Mouse (Mus musculus) spleen, postnatal 10 days (tissue): ENCODE measurements around the gene Depdc1b.

ENCODE experiments used
- DNase-seq, 2 experiments: peaks; one replicate each; pipeline ENCODE4 v3.0.0; 2021 to 2022; ENCODE audit warnings: low spot score in 2 of 2

Gene Depdc1b

DNA sequence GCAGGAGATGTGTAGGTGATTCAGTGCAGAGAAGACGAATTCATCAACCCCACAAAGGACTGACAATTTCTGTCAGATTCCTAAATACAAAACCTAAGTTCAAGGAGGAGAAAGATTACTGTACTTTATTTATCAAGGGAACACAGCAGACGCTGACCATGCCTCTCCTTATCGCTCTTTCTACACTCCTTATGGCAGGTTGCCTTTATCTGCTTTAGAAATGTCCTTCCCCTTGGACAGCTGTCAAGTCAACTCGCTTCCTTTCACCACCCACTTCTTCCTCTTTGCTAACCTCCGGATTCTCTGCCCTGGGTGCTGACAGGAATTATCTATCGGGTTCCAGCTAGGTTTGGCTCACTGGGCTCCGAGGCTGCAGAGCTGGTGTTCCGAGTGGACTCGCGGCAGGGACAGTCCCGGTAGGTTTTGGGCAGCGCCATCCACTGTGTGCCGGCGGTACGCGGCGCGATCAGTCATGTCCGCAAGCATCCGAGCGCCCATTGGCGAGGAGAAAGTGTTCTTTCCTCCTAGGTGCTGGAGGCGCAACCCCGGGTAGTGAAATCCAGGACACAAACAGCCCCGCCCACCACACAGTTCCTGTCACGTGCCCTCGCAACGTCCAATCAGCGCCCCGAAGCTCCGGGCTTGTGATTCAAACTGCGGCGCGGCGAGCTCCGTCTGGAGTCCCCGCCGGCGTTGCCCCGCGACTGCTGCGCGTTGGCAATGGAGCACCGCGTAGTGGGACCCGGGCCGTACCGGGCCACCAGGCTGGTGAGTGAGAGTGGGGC, at the start of gene Depdc1b:
Gene Depdc1b (plus strand): TSS at position 631 of the 785 bp plus-strand sequence.
- peak; percentile 94 to 98 for DNase-seq

- no peak for DNase-seq
Measured at GRCm38 (mm10) chr13:108267841-108268634, 48.1 kb upstream of the Depdc1b start.

DNA sequence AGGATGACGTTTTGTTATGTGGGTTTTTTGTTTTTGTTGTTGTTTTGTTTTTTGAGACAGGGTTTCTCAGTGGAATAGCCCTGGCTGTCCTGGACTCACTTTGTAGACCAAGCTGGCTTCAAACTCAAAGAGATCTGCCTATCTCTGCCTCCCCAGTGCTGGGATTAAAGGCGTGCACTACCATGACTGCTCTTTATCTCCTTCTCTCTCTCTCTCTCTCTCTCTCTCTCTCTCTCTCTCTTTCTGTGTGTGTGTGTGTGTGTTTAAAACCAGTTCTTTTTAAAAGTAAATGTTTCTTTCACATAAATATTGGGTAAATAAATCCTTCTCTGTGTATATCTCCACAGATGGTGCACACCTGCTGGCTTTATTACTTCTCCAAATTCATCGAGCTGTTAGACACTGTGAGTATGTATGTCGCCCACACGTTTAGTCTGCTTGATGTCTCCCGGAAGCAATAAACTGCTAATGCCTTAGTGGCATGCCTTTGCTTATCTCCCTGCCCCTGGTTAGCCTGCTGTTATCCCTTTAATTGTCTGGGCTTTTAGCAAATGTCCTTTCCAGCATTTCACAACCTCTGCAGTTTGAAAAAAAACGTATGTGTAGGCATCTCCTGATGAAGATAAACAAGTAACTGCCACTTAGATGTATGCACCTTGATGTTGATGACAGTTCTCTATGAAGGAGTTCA, 44.5 kb upstream of the Depdc1b start:
- DNase-seq = no peak

- no peak for DNase-seq
Measured at GRCm38 (mm10) chr13:108272332-108272731, 43.8 kb upstream of the Depdc1b start.

DNA sequence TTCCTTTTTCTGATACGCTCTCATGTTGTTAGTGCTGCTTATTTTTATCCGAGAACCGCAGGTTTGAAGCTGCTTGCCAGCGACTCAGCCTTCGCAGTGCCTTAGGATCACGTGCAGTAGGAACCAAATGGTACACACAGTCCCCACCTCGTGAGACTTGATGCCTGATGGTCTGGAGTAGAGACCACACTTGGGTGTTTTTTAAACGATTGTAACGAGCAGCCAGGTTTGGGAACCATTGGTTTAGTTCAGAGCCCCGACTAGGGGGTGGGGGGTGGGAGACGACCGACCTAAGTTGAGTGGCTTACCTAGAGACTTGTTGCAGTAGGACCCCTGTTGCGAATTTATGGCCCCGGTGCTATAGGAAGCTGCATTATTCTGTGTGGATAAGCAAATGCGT, 43.1 kb upstream of the Depdc1b start:
- DNase-seq = no peak

DNA sequence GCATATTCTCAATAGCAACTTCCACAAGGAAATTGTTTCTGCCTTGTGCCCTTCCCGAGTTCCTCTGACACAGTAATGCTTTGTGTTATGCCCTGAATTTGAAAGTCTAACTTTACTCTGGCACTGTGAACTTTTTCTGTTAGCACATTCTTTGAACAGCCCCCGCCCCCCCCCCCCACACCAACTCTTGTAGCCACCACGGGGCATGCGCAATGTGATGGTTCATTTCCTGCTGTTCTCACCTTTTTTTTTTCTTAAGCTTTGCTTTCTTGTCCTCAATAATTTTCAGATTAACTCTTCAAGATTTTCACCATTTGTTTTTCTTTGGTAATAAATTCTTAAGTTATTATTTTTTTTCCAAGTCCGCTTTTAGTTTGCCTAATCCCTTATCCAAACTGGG, 42.7 kb upstream of the Depdc1b start:
- DNase-seq = no peak

GRCm38 (mm10) chr13:108276561-108276960, 39.6 kb upstream of the Depdc1b start:
- DNase-seq = no peak

GRCm38 (mm10) chr13:108277320-108277719, 38.8 kb upstream of the Depdc1b start:
- DNase-seq = no peak

GRCm38 (mm10) chr13:108278592-108278991, 37.5 kb upstream of the Depdc1b start:
- no peak for DNase-seq

- DNase-seq = no peak
Measured at GRCm38 (mm10) chr13:108284312-108284711, 31.8 kb upstream of the Depdc1b start.

GRCm38 (mm10) chr13:108287953-108288352, 28.2 kb upstream of the Depdc1b start:
- no peak for DNase-seq

DNA sequence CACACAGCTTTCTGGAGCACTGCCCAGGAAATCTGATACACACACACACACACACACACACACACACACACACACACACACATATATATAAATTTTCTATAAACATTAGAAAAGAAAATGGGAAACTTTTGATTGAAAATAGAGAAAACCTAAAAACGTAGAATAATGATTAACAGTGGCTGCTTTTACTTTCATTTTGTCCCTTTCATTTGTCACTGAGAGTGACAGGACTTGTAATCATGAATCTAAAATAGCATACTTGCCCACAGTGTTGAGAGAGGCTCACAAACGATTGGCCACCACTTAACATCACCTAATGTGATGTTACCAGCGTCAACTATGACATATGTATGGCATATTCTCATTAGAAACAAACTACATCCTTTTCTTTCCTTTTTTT, 26.7 kb upstream of the Depdc1b start:
- DNase-seq = no peak

DNA sequence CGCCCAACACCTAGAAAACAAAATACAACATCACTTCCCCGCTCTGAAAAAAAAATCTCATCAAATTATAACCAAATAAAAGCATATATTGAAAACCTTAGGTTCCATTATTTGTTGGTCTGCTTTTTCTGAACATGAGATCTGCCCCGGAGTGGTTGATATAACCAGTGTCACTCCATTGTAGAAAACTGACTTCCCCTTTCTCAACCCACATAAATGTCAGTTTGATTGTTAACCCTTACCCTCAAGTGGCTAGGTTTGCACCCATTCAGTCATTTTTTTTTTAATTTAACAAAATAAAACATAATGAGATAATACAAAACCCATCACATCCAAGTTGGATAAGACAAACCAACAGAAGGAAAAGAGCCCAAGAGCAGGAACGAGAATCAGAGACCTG, 25.8 kb upstream of the Depdc1b start:
- DNase-seq = no peak

- peak; percentile 19 to 59 for DNase-seq
Measured at GRCm38 (mm10) chr13:108297350-108298093, 18.6 kb upstream of the Depdc1b start.

- no peak for DNase-seq
Measured at GRCm38 (mm10) chr13:108298241-108298640, 17.9 kb upstream of the Depdc1b start.

- DNase-seq = no peak
Measured at GRCm38 (mm10) chr13:108300346-108300950, 15.7 kb upstream of the Depdc1b start.

DNA sequence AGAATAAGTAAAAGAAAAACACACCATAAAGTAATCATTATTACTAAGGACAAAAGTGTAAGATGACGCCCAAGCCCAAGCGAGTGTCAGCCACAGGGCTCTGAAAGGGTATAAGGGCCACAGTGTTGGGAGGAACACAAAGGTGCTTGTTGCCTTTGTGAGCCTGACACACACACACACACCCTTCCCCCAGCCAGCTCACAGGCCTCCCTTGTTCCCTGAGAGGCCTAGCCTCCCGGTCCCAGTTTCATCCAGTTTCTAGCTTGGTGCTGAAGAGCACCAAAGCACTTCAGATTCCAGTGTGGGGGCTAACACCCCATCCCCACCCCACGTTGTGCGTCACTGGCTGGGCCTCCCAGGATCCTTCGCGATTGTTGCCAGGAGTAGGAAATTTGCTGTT, 14.7 kb upstream of the Depdc1b start:
- no peak for DNase-seq

DNA sequence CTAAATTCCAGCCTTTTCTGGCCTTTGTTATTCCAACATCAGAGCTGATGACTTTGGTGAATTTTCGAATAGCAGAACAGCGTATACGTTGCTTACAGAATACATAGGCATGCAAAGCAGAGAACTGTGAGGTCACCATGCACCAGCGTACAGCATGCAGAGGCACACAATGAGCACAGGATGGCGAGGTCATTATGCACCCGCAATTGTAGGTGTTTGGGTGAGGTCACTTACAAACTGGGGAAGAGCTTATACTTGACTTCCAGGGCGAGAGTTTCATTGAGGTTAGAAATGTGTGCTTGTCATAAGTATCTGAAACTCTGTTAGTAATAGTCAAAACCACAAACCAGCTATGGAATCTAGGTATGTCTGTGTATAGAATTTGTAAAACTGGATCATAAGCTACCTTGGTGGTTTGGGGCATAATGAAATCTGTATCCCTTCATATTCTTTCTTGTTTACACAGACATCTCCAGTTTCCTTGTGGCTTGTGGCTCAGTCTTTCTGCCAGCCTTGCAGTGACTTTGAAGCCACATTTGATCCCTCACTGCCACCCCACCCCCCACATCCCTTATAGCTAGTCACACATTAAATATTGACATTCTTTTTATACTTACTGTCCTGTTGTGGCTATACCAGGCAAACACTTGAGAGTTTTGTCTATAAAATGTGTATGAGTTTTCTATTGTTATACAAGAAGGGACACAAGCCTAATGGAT, 13.0 kb upstream of the Depdc1b start:
- no peak for DNase-seq

DNA sequence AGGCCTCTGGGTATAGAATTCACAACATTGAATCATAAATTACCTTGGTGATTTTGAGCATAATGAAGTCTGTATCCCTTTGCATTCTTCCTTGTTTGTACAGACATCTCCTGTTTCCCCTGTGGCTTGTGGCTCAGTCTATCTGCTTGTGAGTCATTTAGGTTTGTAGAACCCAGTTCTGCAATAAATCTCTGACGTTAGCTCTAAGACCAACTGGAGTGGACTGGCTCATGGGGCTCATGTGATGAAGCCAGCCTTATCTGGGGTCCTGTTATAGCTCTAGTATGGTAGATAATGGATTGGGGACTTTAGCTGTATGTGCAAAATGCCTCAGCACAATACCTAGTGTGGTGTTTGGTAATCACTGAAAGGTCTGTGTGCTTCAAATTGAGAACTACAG, 12.3 kb upstream of the Depdc1b start:
- DNase-seq = no peak

DNA sequence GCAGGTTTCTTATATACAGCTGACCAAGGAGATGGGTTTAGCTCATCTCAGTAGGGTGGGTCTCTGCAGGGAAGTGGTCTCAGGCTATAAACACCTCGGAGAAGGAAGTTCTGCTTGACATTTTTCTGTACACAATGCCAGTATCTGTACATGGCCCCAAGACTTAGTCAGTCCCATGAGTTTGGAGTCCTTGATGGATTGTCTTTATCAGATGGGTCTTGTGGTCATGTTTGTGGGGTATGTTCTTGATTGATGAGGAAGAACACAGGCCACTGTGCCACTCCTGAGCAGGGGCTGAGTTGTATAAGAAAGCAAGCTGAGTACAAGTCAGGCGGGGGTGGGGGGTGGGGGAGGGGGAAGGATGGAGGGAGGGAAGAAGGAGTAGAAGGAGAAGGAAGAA, 11.5 kb upstream of the Depdc1b start:
- DNase-seq = no peak

GRCm38 (mm10) chr13:108316487-108316903, 363 bp downstream of the Depdc1b start:
- DNase-seq = peak; percentile 58 to 70
